Mouse (Mus musculus) urinary bladder, adult 2 months (tissue): ENCODE results near the gene Itgb3. TPM values are rescaled to one million over a fixed set of nuclear protein-coding genes. Genes with fewer than 3 reads are reported as not detected.

Experiments
- DNase-seq: peaks from one replicate; pipeline ENCODE4 v3.0.0; 2022; ENCODE audit warnings: low spot score
- polyA plus RNA-seq: library from polyadenylated mRNA; depleted of rRNA; stranded (reverse); fragments of >200 nt; gene quantifications from 2 replicates; pipeline ENCODE4 v1.2.3, GENCODE M21; 2012

The Itgb3 gene
- polyA plus RNA-seq, 1 experiment, result 48.6 TPM

DNA sequence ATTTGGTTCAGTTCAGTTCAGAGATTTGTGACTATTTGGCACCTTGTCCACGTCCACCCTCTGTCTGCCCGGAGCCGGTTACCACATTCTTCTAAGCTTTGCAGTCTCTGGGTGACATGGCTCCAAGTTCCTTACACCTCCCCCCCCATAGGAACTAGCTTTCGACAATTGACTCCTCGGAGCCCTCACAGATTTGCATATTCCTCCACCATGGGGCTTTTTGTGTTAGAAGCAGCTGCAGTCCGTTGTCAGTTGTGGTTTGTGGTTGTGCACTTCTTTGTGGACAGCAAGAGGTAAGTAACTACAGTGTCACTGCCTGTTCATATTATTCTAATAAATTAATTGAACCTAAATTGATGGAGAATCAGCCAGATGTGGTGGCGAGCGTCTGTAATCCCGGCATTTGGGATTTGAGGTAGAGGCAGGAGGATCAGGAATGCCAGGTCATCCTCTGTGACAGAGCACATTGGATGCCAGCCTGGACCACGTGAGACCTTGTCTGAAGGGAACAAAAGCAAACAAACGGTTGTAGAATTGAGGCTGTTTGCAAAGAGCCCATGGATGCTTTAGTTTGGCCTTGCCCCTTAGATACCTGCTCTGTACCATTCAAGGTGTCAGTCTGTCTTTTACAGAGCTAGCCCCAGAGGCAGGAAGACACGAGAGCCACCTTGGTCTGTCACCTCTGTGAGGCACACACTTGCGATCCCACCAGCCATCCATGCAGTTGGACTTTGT lies 25.0 kb upstream of the Itgb3 start:
- DNase-seq, result no peak

DNA sequence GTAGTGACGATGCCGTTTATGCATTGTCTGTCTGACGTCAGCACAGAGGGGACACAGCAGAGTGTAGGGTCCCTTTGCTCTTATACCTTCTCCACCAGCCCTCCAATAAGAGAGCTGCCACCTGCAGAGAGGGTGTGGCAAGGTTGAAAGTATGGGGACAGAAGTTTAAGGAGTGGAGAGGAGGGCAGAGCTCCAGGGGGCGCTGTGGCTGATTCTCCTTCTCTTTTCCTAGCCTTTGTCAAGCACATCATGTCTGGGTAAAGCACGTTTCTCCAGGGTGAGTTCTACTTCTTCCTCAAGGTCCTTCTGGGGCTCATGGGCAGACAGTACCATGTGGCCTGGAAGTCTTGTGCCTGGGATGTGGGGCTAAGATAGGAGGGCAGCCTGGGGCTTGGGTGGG lies 22.3 kb upstream of the Itgb3 start:
- DNase-seq, result no peak

DNA sequence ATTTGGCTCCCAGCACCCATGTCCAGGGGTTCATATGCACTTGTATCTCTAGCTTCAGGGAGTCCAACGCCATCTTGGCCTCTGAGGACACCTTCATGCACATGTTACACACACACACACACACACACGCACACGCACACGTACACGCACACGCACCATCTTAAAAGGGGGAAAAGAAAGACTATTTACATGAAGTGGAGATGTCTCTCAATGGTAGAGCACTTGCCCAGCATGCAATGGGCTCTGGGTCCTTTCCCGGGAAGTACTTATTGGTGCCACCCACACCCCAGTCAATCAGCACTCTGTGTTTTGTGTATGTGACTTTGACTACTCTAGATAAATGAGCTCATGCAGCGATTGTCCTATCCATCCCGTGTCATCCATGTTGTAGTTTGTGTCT lies 19.9 kb upstream of the Itgb3 start:
- no peak for DNase-seq

DNA sequence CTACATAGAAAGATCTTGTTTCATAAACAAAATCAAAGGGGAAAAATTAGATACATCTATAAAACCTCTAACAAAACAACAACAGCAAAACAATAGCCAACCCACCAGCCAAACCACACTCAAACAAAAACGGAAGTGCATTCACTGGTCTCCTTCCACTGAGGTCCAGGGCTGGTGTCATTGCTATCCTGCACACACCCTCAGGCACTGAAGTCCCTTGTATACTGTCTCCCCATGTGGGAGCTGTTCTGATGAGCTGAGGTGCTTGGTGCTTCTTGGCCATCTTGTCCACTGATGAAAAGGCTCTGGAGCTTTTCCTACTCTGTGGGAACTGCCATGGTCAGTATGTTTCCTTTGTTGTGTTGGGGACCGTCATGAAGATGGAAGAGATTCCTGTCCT lies 19.3 kb upstream of the Itgb3 start:
- DNase-seq, result no peak

DNA sequence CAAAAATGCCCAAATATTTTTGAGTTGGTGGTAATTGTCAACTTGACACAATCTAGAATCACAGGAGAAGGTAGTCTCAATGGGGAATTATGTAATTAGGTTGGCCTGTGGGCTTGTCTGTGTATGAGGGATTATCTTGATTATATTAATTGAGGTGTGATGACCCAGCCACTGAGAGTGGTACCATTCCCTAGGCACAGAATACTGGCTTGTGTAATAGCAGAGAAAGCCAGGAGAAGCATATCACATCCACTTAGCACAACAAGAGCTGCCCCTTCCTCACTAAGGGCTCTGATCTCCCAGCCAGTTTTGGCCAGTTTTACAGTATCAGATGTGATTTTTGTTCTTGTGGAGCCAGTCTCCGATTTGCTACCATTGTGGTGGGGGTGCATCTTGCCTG lies 18.2 kb upstream of the Itgb3 start:
- DNase-seq, result no peak

DNA sequence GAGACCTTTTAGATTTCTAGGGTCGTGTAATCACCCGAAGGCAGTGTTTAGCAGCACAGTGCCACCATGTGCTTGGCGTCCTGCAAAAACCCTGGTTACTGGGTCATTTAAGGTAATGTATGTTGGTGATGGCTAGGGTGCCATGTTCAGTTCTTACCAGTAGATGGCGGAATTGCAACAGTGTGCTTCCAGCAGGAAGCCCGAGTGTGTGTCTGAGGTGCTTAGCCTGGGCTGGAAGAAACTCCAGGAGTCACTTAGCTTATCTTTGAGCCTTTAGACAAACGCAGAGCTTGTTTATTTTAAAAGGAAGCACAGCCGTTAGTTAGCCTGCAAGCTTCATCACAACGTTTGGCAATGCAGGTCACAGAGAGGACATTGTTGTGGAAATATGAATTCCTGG lies 17.7 kb upstream of the Itgb3 start:
- no peak for DNase-seq

DNA sequence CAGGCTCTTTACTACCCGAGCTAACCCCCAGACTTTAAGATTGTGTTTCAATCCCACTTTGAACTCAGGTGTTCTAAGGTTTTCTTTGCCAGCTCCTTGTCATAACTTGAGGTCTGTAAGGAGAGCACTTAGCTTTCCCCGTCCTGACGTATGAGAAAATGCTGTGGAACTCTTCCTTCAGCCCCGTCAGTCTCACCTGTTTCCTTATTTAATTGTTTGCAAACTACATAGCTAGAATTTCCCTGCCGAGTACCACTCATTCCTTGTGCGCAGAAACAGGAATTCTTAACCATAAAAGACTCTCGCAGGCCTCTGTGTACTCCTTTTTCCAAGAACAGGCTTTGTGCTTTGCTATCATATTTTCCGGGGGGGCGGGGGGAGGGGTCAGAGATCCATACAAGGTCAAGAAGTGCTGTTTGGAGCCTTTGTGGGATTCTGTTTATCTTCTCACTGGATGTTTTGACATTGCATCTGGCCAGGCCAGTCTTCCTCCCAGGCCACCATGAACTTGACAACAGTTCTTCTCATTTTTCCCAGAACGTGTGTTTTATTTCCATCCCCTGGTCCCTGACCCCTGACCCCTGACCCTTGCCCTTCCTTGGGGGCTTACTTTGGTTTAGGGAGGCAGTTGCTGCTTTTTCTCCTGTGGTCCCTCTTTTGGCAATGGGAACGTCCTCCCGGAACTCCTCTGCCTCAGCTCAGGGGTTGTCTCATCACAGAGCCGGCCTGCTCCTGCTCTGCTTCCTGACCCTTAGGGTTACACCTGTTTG lies 15.5 kb upstream of the Itgb3 start:
- no peak for DNase-seq

DNA sequence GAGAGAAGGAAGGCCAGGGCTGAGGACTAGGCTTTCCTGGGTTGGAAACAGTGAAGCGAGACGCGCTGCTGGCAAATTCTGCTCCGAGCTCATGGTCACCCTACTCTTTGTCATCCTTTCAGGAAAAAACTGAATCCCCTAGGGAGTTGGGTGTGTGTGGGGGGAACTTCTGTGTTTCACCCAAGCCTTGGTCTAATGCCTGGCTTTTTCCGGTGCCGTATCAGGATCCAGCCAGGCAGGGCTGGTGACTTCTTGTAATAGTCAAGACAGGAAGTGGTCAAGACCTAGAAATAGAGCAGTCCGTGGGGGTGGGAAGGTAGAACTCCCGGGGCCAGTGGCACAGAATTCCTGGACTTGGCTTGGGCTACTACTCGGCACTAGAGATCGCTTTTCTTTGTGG lies 11.4 kb upstream of the Itgb3 start:
- DNase-seq, result no peak

DNA sequence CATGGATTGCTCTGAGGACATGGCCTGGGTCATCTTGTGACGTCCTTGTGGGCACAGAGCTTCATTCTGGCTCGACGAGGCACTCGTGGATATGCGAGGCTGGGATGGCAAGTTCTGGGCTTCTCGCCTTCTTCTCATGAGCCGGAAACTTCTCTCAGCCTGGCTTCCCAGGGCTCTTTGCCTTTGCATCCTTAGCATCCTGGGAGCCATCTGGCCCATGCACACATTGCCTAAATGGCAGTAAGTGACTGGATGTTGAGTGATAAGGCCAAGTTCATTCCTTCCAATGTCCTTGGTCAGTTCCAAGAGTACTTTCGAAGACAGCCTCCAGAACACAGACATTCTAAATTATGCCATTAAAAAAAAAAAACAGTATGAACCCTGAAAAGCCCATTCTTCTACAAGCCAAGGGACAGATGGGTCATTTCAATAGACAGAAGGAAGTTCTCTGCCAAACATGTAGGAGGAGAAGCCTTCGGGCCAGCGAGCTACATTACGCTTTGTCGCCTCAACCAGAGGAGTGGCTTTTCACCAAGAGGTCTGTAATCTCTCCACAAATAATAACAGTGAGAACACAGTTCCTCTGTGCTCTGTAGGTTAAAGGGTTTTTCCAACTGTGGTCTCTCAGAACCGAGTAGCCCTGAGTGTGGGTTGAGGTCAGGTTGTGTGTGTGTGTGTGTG lies 8.4 kb upstream of the Itgb3 start:
- DNase-seq, result no peak

DNA sequence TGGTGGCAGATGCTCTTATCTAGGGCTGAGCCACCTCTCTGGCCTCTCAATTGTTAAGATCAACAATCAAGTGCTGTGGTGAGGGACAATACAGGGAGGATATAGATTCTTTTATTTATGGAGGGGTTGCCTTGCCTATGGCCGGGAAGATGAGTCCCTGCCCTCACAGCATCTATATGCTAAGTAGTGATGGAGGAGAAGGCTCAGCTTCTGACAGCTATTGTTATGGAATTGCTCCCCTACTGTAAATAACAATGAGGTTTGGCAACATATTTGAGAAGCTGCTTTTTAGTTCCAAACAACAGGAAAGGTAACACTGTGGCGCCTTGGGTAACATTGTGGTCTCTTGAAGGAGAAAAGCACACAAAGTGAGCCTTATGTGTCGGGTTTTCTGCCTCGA lies 7.1 kb upstream of the Itgb3 start:
- no peak for DNase-seq

DNA sequence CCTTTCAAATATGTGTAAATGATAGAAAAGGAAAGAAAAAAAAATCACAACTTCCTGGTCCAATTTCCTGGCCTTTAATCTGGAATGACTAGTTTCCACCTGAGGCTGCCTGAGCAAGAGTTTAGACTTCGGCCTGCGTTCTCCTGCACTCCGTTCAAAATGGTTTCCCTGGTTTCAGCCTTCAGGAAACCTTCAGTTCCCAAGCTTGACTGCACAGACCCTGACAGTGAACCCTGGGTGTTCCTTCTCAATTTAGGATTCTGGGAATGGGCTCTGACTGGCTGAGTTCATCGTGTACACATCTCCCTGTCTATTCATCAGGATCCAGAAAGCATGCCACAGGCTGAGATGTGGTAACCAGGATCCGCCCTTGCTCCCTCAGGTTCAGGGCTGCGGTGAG lies 3.6 kb upstream of the Itgb3 start:
- no peak for DNase-seq

DNA sequence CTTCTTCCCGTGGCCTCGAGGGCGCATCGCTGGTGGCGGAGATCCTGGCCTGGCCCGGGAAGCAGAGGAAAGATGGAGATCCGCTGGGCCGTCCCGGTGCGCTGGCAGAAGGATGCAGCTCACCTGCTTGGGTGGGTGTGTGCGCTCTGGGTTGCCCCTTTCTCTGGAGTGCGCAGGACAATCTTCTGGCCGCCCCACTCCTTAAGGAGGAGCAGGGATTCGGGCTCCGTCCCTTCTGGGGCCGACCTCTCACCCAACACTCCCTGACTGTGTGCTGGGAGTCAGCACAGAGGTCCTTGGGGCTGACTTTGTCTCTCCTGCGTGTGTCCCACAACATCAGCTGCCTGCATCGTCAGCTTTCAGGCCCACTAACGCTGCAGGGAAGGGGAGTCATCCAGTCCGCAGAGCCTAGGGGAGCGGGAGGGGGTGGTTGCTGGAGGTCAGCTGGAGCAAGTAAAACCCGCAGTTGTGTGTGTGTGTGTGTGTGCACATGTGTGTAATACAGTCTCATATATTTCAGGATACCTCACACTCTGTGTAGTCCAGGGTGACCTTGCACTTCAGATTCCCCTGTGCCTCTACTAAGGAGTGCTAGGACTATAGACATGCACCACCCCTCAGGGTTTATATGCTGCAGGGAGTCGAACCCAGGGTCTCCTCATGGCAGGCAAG lies 585 bp downstream of the Itgb3 start:
- no peak for DNase-seq

DNA sequence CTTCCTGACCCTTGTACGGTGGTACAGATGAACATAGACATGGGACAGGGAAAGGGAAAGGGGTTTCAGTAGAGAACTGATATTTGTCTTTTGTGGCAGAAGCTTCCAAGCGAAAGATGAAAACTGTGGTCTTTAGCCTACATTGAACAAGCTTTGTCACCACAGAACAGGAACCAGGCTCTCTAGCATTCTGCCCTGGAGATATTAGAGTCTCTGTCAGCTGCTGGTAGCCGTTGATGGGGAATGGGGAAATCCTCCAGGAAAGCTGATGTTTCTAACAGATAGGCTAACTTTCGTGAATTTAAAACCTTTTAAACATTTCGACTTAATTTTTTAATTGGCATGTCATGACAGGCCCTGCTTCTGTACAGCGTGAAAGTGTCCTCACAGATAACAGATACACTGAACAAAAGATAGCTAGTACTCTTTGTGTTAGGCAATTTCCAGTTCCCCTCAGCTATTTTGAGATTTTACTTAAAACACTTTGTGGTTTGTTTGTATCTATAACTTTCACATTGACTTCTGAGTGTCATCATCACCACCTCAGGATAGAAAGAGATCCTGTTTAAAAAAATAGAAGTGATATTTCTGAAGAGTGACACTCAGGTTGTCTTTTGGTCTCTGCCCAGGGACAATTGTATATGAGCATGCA lies 1.4 kb downstream of the Itgb3 start:
- DNase-seq, result no peak

DNA sequence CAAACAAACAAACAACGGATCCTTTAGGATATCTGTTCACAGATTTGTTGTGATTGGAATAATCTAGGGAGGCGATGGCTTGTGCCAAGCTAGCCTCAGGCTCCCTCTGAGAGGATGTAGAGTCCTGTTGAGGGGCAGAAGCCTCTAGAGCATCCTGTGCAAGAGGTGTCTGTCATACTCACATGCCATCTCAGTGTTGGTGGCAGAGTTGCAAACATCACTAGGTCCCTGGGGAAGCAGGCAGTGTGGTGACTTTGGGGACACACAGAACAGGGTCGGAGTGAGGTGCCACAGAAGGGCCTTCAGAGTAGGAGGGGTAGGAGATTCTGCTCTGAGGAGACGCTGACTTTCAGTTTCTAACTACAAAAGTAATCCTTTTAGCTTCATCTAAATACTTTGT lies 1.9 kb downstream of the Itgb3 start:
- no peak for DNase-seq

DNA sequence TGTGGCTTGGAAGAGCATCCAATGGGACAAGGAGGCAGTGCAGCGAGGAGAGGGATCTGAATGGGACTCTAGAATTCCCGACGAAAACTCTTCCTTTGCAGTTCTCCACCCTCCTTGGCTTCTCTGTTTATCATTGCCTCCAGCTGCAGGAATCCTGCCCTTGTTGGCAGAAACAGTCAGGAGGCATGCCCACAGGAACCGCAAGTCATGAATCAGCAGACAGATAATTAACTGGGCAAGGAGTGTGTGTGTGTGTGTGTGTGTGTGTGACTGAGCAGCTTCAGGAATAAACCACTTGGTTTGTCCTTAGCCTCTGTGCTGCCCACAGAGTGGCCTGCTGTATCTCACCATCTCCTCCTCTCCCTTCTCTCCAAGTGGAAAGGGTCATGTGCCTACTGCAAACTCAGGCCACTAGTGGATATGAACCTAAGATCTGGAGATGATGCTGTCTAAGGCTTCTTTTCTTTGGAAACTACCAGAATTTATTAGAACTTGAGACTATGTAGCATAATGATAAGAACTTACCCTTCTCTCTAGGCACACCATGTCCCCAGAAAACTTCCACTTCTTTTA lies 3.9 kb downstream of the Itgb3 start:
- DNase-seq, result no peak

DNA sequence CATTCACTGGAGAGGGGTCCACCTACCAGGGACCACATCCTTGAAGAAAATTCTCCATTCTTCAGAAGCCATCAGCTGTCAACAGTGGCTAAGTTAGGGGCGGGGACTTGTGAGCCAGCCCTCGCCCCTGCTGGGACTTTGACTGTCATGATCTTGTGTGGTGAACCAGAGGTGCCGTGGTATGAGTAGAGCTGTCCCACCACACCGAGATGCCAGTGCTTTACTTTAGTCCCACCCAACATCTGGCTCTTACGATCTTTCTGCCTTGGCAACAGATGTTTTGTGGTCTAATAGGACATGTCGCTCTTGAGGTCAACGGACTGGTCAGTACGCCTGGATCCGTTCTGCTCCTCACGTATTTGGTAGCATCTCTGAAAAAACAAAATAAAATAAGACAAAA lies 5.8 kb downstream of the Itgb3 start:
- no peak for DNase-seq

DNA sequence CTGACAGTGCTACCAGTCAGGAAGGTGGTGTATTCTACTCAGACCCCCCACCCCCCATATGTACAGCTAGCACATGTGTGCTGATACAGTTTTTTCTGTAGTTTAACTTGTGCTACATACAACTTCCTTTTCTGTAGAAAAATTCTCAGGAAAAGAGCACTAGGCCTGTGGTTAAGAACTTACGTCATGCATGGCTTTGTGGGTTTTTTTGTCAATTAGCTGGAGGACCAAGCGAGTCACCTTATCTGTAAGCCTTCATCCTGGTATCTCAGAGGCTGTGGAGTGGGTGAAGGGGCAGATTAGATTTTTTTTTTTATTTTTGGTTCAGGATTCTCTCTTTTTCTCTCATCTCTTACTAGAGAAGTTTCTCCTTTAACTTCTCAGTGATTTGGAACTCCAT lies 6.3 kb downstream of the Itgb3 start:
- no peak for DNase-seq

DNA sequence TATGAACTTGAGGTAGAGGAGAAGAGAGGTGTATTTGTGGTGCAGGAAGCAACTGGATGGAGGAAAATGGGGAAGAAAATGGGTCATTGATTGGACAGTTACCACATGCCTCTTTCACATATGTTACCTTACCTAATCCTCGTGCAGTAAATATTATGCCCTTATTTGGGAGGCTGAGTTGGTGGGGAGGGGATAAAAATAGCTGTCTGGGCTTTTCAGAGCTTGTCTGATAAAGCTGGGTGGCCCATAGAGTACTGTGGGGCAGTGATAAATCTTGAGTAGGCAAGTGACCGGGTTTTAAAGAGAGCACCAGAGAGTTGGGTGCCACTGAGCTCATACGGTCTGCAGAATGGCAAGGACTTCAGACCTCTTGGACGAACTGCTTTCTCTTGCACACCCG lies 8.4 kb downstream of the Itgb3 start:
- DNase-seq, result no peak

DNA sequence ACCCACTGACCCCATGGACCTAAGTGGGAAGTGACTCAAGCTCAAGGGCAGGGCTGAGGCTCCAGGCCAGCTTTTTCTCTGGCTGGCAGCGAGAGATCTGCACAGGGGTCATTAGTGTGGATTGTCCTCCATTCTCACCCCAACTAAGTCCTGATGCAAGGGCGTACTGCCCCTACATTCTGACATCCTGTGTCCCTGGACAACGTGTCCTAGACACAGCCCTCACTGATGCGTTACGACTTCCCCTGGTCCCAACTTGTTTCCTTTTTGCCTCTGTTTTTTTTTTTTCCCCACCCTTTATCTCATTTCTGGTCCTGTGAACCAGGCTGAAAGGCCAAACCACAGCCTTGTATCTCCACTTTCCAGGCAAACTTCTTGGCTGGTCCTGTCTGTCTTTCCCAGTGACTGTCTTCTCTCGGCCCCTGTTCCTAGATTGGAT lies 10.9 kb downstream of the Itgb3 start:
- no peak for DNase-seq

DNA sequence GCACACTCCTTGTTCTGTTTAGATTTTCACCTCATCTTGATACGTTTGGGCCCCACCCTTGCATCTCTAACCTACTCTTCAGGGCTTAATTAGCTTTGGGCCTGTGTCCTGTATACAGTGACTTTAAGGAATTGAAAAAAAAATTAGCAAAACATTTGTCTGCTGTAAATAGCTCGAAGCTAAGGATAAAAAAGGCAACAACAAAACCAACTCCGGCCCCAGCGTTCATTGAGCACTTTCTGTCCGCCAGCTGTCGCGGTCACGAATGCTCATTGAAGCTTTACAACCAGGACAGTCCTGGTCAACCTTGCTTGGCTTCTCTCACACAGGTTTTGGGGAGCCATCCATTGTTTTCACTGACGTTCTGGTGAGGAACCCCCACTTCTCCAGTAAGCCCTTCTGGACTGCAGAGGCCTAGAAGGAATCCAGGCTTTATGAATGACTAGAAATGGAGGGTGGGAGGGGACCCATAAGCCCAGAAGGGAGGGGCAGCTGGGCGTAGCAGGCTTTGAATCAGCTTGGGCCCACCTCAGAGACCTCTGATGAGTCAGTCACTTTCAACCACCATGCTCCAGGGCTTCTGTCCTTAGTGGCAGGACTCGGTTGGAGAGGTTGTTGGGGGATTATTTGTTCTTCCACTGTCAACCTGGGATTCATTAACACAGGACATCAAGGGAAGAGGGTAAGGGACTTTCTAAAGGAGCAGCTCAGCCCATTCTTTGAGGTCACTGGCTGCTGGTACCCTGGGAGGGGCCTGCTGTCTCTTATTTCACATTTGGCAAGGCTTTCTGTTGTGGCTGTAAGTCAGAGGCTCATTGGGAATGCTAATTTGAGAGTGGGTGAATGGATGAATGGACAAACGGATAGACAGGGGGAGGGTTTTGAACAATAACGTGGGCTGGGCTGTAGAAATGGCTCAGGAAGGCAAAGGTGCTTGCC lies 11.6 kb downstream of the Itgb3 start:
- no peak for DNase-seq
